Mouse (Mus musculus) erythroblast, embryonic 14.5 days (primary cell): ENCODE measurements around the gene Fam53b.

Source experiments
- GATA1 ChIP-seq: IDR thresholded peaks from 2 replicates; pipeline ENCODE4 v1.6.1; 2012; ENCODE audit warnings: low read length, inconsistent platforms, mixed read lengths
- TAL1 ChIP-seq: IDR thresholded peaks from 3 replicates; pipeline ENCODE4 v1.6.1; 2012; ENCODE audit warnings: low read length, inconsistent platforms, mixed read lengths

DNA sequence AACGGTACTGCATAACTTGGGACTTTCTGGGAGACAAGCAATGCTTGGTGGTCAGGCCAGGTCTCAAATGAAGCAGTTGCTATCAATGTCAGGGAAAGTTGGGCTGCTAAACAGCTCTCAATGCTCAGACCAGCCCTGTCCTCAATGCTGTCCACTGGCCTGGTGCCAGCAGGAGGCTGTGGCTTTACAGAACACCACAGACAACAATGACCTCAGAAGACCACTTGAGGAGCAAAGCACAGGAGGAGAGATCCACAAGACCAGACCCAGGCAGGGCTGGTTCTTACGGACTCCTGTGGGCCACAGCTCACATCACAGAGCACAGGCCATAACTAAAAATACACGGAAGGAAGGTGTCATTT lies 59.3 kb downstream of the Fam53b start:
- no peak for TF ChIP-seq TAL1
- no peak for TF ChIP-seq GATA1
